Mouse (Mus musculus) midbrain, postnatal 0 days (tissue): ENCODE data around the gene Mmp9. TPM values are rescaled to one million over a fixed set of nuclear protein-coding genes. Genes with fewer than 3 reads are reported as not detected.

Experiments used
- ATAC-seq: fragments of 200-750 bp; cut with Nextera tagmentation; 2 replicates; pipeline ENCODE4 v1.8.0; 2017; ENCODE audit warnings: moderate number of reproducible peaks, mild to moderate bottlenecking, moderate TSS enrichment, moderate library complexity; ENCODE audit not compliant: low FRiP score
- DNase-seq: peaks from one replicate; pipeline ENCODE4 v3.0.0-alpha.2; 2015; ENCODE audit warnings: low spot score
- H3K27ac ChIP-seq: fragments of 300-500 bp; sonication (generic); 2 replicates; pipeline ENCODE4 v1.5.1; 2014; ENCODE audit warnings: low read depth, mild to moderate bottlenecking, low read length, mixed read lengths
- H3K27me3 ChIP-seq: fragments of 300-500 bp; sonication (generic); 2 replicates; pipeline ENCODE4 v1.6.1; 2014; ENCODE audit warnings: low read length, control low read depth, mixed read lengths; ENCODE audit not compliant: insufficient read depth
- H3K36me3 ChIP-seq: fragments of 300-500 bp; sonication (generic); 2 replicates; pipeline ENCODE4 v1.6.1; 2014; ENCODE audit warnings: low read length, control low read depth, mixed read lengths; ENCODE audit not compliant: insufficient read depth
- H3K4me1 ChIP-seq: fragments of 300-500 bp; sonication (generic); 2 replicates; pipeline ENCODE4 v1.6.1; 2014; ENCODE audit warnings: mild to moderate bottlenecking, control low read depth, antibody characterized with exemption, low read length, mixed read lengths; ENCODE audit not compliant: insufficient read depth
- H3K4me2 ChIP-seq: fragments of 300-500 bp; sonication (generic); 2 replicates; pipeline ENCODE4 v1.6.1; 2014; ENCODE audit warnings: low read depth, mild to moderate bottlenecking, low read length, mixed read lengths; ENCODE audit not compliant: poor library complexity, severe bottlenecking
- H3K4me3 ChIP-seq: fragments of 300-500 bp; sonication (generic); 2 replicates; pipeline ENCODE4 v1.5.1; 2014; ENCODE audit warnings: low read depth, mild to moderate bottlenecking, low read length, moderate library complexity
- H3K9ac ChIP-seq: fragments of 300-500 bp; sonication (generic); replicated peaks from 2 replicates; pipeline ENCODE4 v1.6.1; 2014; ENCODE audit warnings: mild to moderate bottlenecking, low read length, moderate library complexity, mixed read lengths; ENCODE audit not compliant: poor library complexity, severe bottlenecking
- H3K9me3 ChIP-seq: fragments of 300-500 bp; sonication (generic); 2 replicates; pipeline ENCODE4 v1.6.1; 2016; ENCODE audit warnings: low read length, control low read depth
- CTCF ChIP-seq: IDR thresholded peaks from 2 replicates; pipeline ENCODE4 v1.5.1; 2016; ENCODE audit warnings: antibody characterized with exemption, mild to moderate bottlenecking
- WGBS: fragments of 180-500 bp; shearing (Covaris S2); extraction: QIAGEN DNeasy Blood & Tissue Kit; methylation state at CpG from one replicate; pipeline ENCODE4 v1.1.7; 2014; 5-methylcytosine and 5-hydroxymethylcytosine counted together
- polyA plus RNA-seq: library from polyadenylated mRNA; unstranded; fragments of >200 nt; fragmentation: Nextera tagmentation; extraction: Ambion mirVana; gene quantifications from 2 replicates; pipeline ENCODE4 v1.2.1, GENCODE M21; 2015
- total RNA-seq: library from RNA; depleted of rRNA; stranded (reverse); fragments of >200 nt; gene quantifications from 2 replicates; pipeline ENCODE4 v1.2.3, GENCODE M21; 2014; rRNA removed

The Mmp9 gene
- total RNA-seq (7.5 and 13.4 TPM in 2 replicates), polyA plus RNA-seq (7.1 and 8.2 TPM in 2 replicates)

GRCm38 (mm10) chr2:164940140-164940830, at the start of gene Mmp9:
Mmp9 (plus strand) TSS chr2:164940780.
- DNase-seq, result no peak
- 30% methylated on average over 10 of the region's 10 CpGs for WGBS
- ATAC-seq, result no peak
- Histone ChIP-seq H3K9me3 (no peaks in the 10 kb centered on the region), H3K4me3 (no peak within 1 kb of the TSS), H3K4me2 (peak within 1 kb of the TSS; percentile 67; the same call in 1 of the 2 replicates), H3K36me3 (no peaks in the 10 kb centered on the region), H3K27ac (peak within 1 kb of the TSS; percentile 80), H3K9ac (0 out of 2 replicates have a peak within 1 kb of the TSS, but pooled peaks have one; percentile 1), H3K4me1 (0 out of 2 replicates have a peak, but pooled peaks cover 14% of the 10 kb centered on the region), H3K27me3 (0 out of 2 replicates have a peak, but pooled peaks cover 3% of the 10 kb centered on the region)
- no peak for TF ChIP-seq CTCF

GRCm38 (mm10) chr2:164891056-164891834, 49.3 kb upstream of the Mmp9 start:
- no peak for ATAC-seq
- Histone ChIP-seq H3K27ac (0 out of 2 replicates have a peak overlapping the region, but pooled peaks have one; percentile 6), H3K4me3 (no peak overlapping the region), H3K27me3 (no peaks in the 10 kb centered on the region), H3K36me3 (peaks cover 95% of the 10 kb centered on the region), H3K4me2 (no peak overlapping the region), H3K9me3 (no peaks in the 10 kb centered on the region), H3K9ac (no peak overlapping the region), H3K4me1 (no peaks in the 10 kb centered on the region)
- no peak for TF ChIP-seq CTCF
- no peak for DNase-seq
- WGBS, result 82% methylated on average over 13 of the region's 13 CpGs

GRCm38 (mm10) chr2:164891908-164892695, 48.5 kb upstream of the Mmp9 start:
- Histone ChIP-seq H3K9me3 (no peaks in the 10 kb centered on the region), H3K27ac (0 out of 2 replicates have a peak overlapping the region, but pooled peaks have one; percentile 6), H3K4me1 (no peaks in the 10 kb centered on the region), H3K9ac (no peak overlapping the region), H3K4me3 (no peak overlapping the region), H3K27me3 (no peaks in the 10 kb centered on the region), H3K36me3 (peaks cover 93% of the 10 kb centered on the region), H3K4me2 (no peak overlapping the region)
- TF ChIP-seq CTCF, result no peak
- DNase-seq (peak; percentile 31), ATAC-seq (no peak)
- 90% methylated on average over 15 of the region's 15 CpGs for WGBS

- H3K36me3 ChIP-seq, result peaks cover 93% of the 10 kb centered on the region
- WGBS, result 87% methylated on average over 6 of the region's 6 CpGs
- no peak for ATAC-seq
- no peaks in the 10 kb centered on the region for H3K9me3 ChIP-seq
- no peak overlapping the region for H3K9ac ChIP-seq
- DNase-seq, result no peak
- H3K27ac ChIP-seq, result no peak overlapping the region
- no peak overlapping the region for H3K4me3 ChIP-seq
- H3K4me1 ChIP-seq, result no peaks in the 10 kb centered on the region
- H3K4me2 ChIP-seq, result no peak overlapping the region
- H3K27me3 ChIP-seq, result no peaks in the 10 kb centered on the region
- TF ChIP-seq CTCF, result no peak
Observed at GRCm38 (mm10) chr2:164892696-164893216, 47.8 kb upstream of the Mmp9 start.

- no peaks in the 10 kb centered on the region for H3K4me1 ChIP-seq
- peaks cover 94% of the 10 kb centered on the region for H3K36me3 ChIP-seq
- no peak overlapping the region for H3K4me2 ChIP-seq
- no peaks in the 10 kb centered on the region for H3K27me3 ChIP-seq
- H3K4me3 ChIP-seq, result no peak overlapping the region
- 62% methylated on average over 5 of the region's 5 CpGs for WGBS
- no peak overlapping the region for H3K27ac ChIP-seq
- peak; percentile 18 for TF ChIP-seq CTCF
- H3K9ac ChIP-seq, result no peak overlapping the region
- no peak for DNase-seq
- H3K9me3 ChIP-seq, result no peaks in the 10 kb centered on the region
- no peak for ATAC-seq
Observed at GRCm38 (mm10) chr2:164894048-164894447, 46.5 kb upstream of the Mmp9 start.
